Mouse (Mus musculus): ENCODE results near the gene Spsb1.

DNA sequence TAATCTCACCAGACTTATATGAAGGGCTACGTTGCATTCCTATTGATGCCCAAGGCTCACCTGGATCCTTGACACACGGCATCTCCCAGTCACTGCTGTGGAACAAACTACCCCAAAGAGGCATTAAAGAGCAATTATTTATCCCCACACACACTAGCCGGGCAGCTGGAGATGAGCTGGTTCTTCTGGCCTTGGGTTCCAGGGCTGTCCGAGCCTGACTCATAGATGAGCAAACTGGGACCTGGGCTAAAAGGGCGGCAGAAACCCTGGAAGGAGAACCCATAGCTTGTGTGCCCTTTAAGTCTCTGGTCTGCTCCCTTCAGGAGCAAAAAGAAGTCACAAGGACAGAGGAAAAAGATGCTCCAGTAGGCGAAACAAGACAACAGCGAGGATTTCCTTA lies 5.5 kb upstream of the Spsb1 start:
- TF ChIP-seq GATA1 (IDR thresholded peaks at IDR 0.05; ENCODE audit: borderline replicate concordance, low read length) (no peak), FLI1 (IDR thresholded peaks at IDR 0.05; ENCODE audit: low read length) (no peak)
